Mouse (Mus musculus) forelimb bud, embryonic 11.5 days (tissue): ENCODE measurements around the gene Ambra1.

Experiments
- DNase-seq: peaks from one replicate; pipeline ENCODE4 v3.0.0-alpha.2; 2012; ENCODE audit warnings: low read depth, low spot score

Ambra1 gene

DNA sequence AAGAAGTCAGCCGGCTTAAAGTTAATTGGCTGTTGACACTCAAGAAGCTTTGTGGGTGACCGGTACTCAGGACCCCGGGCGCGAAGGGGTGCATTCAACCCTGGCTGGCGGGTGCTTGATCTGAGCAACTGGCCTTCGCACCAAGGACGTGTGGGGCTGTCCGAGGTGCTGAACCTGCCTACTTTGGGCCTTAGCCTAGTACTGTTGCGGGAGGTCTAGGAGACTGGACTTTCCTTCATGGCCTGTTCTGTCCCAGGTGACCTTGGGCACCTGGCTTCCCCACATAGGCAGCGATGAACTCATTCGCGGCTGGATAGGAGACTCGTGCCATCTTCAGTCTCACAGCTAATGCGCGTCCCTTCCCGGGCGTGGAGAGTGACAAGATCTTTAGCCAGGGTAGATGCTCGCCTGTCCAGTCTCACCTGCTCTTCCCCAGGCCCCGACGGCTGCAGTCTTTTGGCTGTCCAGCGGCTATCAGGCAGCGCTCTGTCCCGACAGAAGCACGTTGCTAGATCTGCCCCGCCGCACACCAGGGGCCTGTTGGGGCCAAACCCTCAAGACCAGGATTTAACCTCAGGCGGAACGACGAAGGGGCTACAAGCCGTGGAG, 191.4 kb downstream of the Ambra1 start:
- DNase-seq: peak; percentile 76

DNA sequence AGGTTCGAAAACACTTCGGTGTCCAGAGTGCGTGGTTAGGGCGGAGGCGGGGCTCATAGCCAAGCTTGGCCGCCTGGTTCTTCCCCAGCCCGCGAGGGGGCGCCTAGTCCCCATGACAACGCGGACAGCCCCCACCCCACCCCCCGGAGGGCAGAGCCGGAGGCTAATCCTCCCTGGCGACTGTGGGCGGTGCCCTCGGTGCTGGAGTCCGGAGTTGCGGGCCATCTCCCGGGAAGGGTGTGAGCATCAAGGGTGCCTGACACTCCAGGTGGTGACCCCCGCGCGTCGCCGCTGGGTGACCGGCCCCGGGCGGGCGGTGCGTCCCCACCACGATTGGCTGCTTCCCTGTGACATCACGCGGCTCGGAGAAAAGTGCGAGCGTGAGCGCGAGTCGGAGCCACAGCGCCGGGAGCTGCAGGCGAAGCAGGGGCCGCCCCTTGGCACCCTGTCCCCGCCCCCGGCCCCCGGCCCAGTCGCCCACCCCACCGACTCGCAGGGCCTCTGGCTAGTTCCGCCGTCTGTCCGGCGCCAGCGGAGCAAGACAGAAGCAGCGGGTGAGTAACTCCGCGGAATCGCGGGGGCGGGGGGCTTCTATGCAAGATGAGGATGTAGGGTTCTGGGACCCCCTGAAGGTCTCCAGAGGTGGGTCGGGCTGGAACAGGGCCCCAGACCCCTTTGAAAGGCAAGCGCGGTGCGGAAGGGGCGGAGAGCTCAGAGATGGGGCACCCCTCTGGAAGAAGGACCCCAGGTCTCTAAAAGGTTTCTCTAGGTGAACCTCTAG, 192.0 kb downstream of the Ambra1 start:
- DNase-seq: peak; percentile 54

DNA sequence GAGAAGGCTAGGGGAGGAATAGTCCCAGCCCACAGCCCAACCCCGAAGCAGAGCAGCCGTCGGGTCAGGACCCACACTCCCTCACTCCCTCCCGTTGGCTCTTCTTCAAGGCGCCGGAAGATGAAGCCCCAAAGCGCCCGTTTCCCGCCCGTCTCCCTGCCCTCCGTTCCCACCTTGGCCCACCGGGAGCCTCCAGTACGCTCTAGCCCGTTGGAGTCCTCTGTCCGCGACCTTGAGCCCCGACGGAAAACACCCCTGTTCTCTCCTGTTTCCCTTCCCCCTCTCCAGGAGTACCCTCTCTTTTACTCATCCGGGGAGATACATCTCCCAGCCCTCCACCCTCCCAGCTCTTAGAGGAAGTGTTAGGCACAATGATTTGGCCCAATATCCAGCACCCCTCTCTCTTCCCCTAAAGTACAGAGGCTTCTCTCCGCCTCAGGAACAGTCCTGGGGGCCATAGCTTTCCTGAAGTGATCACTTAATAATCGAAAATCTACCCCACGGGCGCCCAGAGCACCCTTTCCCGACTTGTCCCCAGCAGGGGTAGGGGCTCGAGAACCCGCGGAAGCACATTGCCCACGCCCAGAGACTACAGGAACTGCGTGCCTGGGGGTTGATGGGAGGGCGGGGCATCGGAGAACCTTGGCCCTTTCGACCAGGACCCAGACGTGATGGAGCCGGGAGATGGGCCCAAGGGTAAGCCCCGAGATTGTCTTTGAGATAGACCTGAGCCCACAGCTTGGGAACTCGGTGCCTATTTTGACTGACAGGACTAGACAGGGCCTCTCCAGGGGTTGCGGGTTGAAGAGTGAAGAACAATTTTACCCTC, 192.9 kb downstream of the Ambra1 start:
- no peak for DNase-seq

GRCm38 (mm10) chr2:91923415-91924337, 193.7 kb downstream of the Ambra1 start:
- peak; percentile 79 for DNase-seq

GRCm38 (mm10) chr2:91924726-91925125, 194.8 kb downstream of the Ambra1 start:
- no peak for DNase-seq

DNA sequence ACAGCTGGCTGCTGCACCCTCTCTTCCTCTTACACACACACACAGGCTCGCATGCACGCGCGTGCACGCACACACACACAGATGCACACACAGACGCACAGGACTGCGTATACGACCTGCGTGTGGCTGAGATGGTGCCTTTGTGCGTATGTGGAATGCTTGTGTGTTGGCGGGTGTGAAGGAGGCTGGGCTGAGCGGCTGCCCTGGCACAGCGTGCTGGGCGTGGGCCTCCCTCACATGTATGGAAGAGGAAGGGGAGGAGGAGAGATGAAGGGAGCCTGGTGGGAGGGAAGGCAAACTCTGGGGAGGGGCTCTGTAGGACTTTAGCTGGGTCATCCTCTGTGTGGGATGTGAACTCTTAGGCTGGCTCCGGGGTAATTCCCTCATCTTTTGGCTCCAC, 195.5 kb downstream of the Ambra1 start:
- DNase-seq: no peak

- DNase-seq: no peak
These were observed 197.0 kb downstream of the Ambra1 start, which contains the start of gene Chrm4 for GRCm38 (mm10) chr2:91926949-91927348. TSS of gene Chrm4 (plus strand) at chr2:91927249.

GRCm38 (mm10) chr2:91927826-91928533, 198.0 kb downstream of the Ambra1 start:
- peak; percentile 81 for DNase-seq

DNA sequence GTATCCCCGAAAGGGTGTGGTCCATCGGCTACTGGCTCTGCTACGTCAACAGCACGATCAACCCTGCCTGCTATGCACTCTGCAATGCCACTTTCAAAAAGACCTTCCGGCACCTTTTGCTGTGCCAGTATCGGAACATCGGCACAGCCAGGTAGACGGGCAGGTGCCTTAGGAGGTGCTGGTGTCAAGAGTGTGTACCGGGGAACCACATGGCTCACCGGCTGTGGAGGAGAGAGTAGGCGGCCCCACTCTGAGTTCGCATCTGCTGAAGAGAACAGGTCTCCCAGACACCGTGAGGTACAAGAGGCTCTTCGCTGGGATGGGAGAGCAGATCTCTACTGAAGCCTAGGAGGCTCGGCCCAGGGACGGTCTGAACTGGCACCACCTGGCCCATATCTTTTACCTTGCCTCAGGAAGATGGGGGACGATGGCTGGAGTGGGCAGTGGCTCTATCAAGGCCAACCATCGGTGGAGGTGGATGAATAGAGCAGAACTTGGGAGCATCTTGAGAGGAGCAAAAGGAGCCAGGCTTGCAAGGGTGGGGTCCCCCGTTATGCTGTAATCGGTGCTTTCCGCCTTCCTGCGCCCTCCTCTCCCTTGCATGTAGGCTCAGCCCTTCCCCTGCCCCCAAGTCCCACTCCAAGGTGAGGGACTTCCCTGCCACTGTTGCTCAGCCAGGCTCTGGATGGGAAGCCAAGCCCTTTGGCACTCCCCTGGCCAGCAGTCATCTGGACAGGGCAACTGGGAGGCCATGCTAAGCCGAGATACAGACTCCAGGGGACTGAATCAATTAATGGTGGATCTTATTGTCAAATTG, 198.8 kb downstream of the Ambra1 start:
- DNase-seq: no peak

DNA sequence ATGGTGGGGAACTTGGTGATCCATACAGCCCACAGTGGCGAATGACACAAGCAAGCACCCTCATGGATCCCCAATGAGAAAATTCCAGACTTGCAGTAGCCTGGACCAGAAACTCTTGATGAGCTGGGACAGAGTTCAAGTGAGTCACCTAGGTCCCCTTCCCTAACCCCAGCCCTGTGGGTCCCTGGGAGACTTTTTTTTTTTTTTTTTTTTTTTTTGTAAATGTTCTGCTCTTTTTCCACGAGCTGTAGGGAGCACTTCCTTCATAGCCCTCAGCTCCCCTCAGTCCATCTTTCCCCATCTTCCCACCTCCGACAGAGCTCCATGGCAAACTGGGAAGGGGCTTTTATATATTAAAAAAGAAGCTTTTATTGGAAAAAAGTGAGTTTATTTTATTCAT, 199.5 kb downstream of the Ambra1 start:
- no peak for DNase-seq

DNA sequence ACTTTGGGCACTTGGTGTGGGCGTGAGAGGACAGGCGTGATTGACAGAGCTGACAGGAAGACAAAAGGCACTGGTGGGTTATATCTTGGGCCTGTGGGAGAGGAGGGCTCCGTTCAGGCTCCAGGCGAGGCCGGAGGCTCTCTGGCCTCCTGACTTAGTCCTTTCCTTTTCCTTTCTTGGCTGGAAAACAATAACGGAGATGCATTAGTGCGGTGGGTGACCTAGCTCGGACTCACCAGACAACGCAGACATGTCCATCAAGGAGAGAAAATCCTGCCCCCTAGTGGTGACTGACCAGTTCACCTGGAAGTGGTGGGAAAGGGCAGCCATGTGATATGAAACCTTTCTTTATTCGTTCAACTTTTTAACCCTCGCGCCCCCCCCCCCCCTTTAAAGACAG, 200.0 kb downstream of the Ambra1 start:
- DNase-seq: peak; percentile 92

DNA sequence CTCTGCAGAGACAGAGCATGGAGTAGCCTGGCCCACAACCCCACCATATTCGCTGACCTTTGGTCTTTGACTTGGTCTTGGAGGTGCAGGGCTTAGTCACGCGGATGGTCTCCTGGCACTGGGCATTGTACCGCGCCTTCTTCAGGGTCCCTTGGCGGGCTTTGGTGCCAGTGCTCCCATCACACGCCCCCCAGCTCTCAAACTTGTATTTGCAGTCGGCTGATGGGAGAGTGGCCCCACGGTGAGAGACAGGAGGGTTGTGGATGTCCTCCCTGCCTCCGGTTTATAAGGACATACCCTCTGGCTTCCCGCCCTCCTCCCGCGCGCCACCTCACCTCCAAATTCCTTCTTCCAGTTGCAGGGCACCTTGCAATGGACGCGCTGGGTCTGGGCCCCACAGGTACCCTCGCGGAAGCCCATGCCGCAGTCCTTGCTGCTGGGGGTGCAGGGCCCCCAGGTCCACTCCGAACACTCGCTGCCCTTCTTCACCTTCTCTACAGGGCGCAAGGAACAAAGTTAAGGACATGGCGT, 200.9 kb downstream of the Ambra1 start:
- no peak for DNase-seq

- DNase-seq: peak; percentile 85
These were observed 201.6 kb downstream of the Ambra1 start for GRCm38 (mm10) chr2:91931328-91932159.

- DNase-seq: no peak
These were observed 202.3 kb downstream of the Ambra1 start, which contains the start of gene Mdk for GRCm38 (mm10) chr2:91932160-91932711. TSS of gene Mdk (minus strand) at chr2:91932297.

DNA sequence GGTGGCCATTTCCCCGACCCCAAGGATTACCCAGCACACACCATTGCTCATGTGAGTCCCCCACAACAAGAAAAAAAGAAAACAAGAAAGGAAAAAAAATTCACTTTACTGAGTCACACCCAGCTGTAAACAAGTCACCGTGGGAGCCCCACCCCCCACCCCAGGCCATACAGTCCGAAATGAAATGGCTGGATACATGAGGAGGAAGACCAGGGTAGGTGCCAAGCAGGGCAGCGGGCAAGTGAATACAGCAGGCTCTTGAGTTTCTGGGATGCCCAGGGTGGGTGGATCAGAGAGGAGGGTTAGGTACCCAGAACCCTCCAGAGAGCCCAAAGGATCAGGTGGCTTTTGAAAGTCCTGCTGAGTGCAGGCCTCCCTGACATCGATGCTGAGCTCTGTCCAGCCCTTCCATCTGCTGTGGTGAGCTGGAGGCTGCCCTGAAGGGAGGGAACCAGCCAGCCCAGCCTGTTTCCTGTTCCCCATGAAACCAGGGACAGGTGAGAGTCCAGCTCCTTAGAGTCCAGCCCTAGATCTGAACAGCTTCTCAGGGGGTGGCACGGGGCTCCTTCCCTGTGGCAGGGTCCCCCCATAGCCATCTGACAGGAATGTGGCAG, 202.9 kb downstream of the Ambra1 start:
- DNase-seq: no peak

DNA sequence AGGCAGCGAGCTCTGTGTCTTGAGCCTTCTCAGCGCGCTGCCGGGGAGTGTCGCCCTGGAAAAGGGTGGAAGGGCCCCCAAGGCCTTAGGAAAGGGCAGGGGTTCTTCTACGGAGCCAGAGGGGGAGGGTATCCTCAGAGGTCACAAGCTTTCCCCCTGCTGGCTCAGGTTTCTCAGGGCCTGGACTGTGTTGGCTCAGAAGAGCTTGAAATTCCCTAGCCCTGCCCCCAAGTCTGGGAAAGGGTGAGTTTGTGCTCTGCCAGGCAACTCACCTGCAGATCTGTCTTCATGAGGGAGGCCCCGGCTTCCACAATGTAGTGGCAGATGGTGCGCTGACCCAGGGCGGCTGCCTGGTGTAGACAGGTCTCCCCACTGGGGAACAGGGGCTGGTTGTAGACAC, 203.5 kb downstream of the Ambra1 start:
- DNase-seq: no peak

DNA sequence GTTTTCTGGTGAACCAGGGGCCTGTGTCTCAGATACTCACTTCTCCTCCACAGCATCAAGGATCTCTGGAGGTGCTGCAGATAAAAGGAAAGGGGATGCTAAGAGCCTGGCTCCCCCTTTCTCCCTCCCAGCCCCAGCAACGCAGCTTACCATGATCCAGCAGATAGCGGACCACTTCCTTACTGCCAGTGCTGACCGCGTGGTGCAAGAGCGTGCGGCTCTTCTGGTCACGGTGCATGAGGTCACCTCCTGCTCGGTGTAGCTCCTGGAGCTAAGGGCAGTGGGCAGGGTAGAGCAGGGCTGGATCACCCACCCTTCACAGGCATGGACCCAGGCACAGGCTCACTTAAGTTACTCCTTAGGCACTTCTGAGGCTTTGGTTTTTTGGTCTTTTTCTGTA, 204.1 kb downstream of the Ambra1 start:
- no peak for DNase-seq
